Mouse (Mus musculus): Measurements from ENCODE around the gene Snapc4. TPM values are rescaled to one million over a fixed set of nuclear protein-coding genes. Genes with fewer than 3 reads are reported as not detected.
"Not testable (repeated sequence)": the region's sequence is repeated elsewhere in the genome, so short reads cannot be mapped to it uniquely, and the experiment has no call there.

Snapc4 gene
- polyA plus RNA-seq, 1 experiment from 2014 or later, result 18.3 TPM

DNA sequence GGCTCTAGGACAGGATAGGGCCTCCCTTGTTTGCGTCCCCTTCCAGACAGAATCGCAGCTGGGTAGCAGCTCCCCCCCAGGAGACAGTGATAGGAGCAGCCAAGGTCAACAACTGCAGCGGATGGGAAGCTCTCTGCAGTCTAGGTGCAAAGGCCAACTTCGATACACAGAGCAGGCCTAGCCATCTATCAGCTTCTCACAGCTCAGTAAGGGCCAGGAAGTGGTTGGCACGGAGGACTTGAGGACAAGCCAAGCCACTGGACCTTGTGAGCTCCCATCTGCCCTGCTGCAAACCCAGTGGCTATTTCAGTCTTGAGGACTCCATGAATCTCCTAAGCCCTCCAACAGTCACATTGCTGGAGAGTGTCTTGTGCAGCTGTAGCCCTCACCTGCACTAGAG, 19.2 kb upstream of the Snapc4 start:
- no peak overlapping the region for H3K27ac ChIP-seq (replicated peaks in 1 of 2; ENCODE audit: control insufficient read depth in 1 of 2, insufficient read depth in 1 of 2, low read depth in 2 of 2, low read length in 2 of 2)
- H3K4me3 ChIP-seq (ENCODE audit: control insufficient read depth in 1 of 2, insufficient read depth in 1 of 2, low read depth in 1 of 2, low read length in 2 of 2), result no peak overlapping the region
- H3K9ac ChIP-seq (ENCODE audit: low read length), result no peak overlapping the region
- no peaks in the 10 kb centered on the region for H3K4me1 ChIP-seq (ENCODE audit: control insufficient read depth in 2 of 2, insufficient read depth in 2 of 2, low read length in 2 of 2)
- no peak for ATAC-seq (ENCODE audit: insufficient number of reproducible peaks, insufficient read depth, low FRiP score, low read depth)
- H3K36me3 ChIP-seq (ENCODE audit: control insufficient read depth, insufficient read depth, low read length), result peaks cover 76% of the 10 kb centered on the region
- H3K9me3 ChIP-seq (ENCODE audit: control insufficient read depth, low read length), result no peaks in the 10 kb centered on the region
- no peak overlapping the region for H3K4me2 ChIP-seq (ENCODE audit: low read length)
- 68% methylated on average over 5 of the region's 5 CpGs for WGBS
- no peaks in the 10 kb centered on the region for H3K27me3 ChIP-seq (ENCODE audit: control insufficient read depth, insufficient read depth, low read length)

DNA sequence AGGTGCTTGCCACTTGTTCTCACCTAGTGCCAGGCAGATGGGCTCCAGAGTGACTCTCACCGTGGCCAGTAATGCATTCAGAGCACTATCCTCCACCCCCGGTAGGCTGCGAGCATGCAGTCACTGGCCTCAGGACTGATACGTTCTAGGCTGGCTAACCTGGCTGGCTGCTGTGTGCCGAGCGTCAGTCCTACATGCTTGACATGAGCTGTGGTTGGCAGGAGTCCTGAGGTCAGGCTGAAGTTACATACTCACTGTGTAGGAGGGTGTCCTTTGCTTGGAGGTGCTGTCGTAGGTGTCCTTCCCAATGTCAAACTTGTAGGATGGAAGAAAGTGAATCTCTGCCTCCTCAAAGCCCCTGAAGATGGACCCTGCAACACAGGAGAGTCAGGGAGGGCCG, 18.5 kb upstream of the Snapc4 start:
- ATAC-seq (ENCODE audit: insufficient number of reproducible peaks, insufficient read depth, low FRiP score, low read depth), result no peak
- 81% methylated on average over 8 of the region's 8 CpGs for WGBS
- H3K27me3 ChIP-seq (ENCODE audit: control insufficient read depth, insufficient read depth, low read length), result no peaks in the 10 kb centered on the region
- no peak overlapping the region for H3K9ac ChIP-seq (ENCODE audit: low read length)
- no peaks in the 10 kb centered on the region for H3K4me1 ChIP-seq (ENCODE audit: control insufficient read depth in 2 of 2, insufficient read depth in 2 of 2, low read length in 2 of 2)
- H3K4me3 ChIP-seq (ENCODE audit: control insufficient read depth in 1 of 2, insufficient read depth in 1 of 2, low read depth in 1 of 2, low read length in 2 of 2), result no peak overlapping the region
- H3K36me3 ChIP-seq (ENCODE audit: control insufficient read depth, insufficient read depth, low read length), result peaks cover 83% of the 10 kb centered on the region
- no peaks in the 10 kb centered on the region for H3K9me3 ChIP-seq (ENCODE audit: control insufficient read depth, low read length)
- no peak overlapping the region for H3K4me2 ChIP-seq (ENCODE audit: low read length)
- H3K27ac ChIP-seq (replicated peaks in 1 of 2; ENCODE audit: control insufficient read depth in 1 of 2, insufficient read depth in 1 of 2, low read depth in 2 of 2, low read length in 2 of 2), result no peak overlapping the region

GRCm38 (mm10) chr2:26391617-26392016, 11.2 kb upstream of the Snapc4 start:
- H3K4me1 ChIP-seq (ENCODE audit: control insufficient read depth in 2 of 2, insufficient read depth in 2 of 2, low read length in 2 of 2), result peaks cover 5 to 15% of the 10 kb centered on the region in 2 experiments
- peaks cover 75% of the 10 kb centered on the region for H3K36me3 ChIP-seq (ENCODE audit: control insufficient read depth, insufficient read depth, low read length)
- no peak for ATAC-seq (ENCODE audit: insufficient number of reproducible peaks, insufficient read depth, low FRiP score, low read depth)
- H3K27ac ChIP-seq (replicated peaks in 1 of 2; ENCODE audit: control insufficient read depth in 1 of 2, insufficient read depth in 1 of 2, low read depth in 2 of 2, low read length in 2 of 2), result no peak overlapping the region
- no peaks in the 10 kb centered on the region for H3K9me3 ChIP-seq (ENCODE audit: control insufficient read depth, low read length)
- H3K9ac ChIP-seq (ENCODE audit: low read length), result no peak overlapping the region
- 89% methylated on average over 6 of the region's 6 CpGs for WGBS
- H3K4me2 ChIP-seq (ENCODE audit: low read length), result no peak overlapping the region
- H3K27me3 ChIP-seq (ENCODE audit: control insufficient read depth, insufficient read depth, low read length), result no peaks in the 10 kb centered on the region
- no peak overlapping the region for H3K4me3 ChIP-seq (ENCODE audit: control insufficient read depth in 1 of 2, insufficient read depth in 1 of 2, low read depth in 1 of 2, low read length in 2 of 2)

DNA sequence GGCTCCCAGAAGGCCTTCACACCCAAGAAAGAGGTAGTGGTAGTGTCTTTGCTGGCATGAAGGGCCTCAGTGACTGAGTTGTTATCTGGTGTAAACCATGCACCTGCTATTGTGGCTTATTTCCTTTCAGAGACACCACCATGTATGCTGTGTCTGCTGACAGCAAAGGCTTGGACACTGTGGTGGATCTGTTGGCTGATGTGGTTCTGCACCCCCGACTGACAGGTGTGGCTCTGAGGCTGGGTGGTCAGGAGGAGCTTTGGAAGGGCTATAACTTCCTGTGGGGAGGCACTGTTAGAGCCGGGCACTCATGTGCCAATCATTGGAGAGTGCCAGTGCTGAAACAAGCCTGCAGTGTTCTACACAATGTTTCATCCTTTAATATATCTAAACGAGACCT, 10.5 kb upstream of the Snapc4 start:
- H3K4me1 ChIP-seq (ENCODE audit: control insufficient read depth in 2 of 2, insufficient read depth in 2 of 2, low read length in 2 of 2), result peaks cover 5 to 15% of the 10 kb centered on the region in 2 experiments
- H3K9me3 ChIP-seq (ENCODE audit: control insufficient read depth, low read length), result no peaks in the 10 kb centered on the region
- ATAC-seq (ENCODE audit: insufficient number of reproducible peaks, insufficient read depth, low FRiP score, low read depth), result no peak
- no peak overlapping the region for H3K4me3 ChIP-seq (ENCODE audit: control insufficient read depth in 1 of 2, insufficient read depth in 1 of 2, low read depth in 1 of 2, low read length in 2 of 2)
- peaks cover 75% of the 10 kb centered on the region for H3K36me3 ChIP-seq (ENCODE audit: control insufficient read depth, insufficient read depth, low read length)
- no peak overlapping the region for H3K9ac ChIP-seq (ENCODE audit: low read length)
- H3K27ac ChIP-seq (replicated peaks in 1 of 2; ENCODE audit: control insufficient read depth in 1 of 2, insufficient read depth in 1 of 2, low read depth in 2 of 2, low read length in 2 of 2), result no peak overlapping the region
- no peak overlapping the region for H3K4me2 ChIP-seq (ENCODE audit: low read length)
- 89% methylated on average over 3 of the region's 3 CpGs for WGBS
- H3K27me3 ChIP-seq (ENCODE audit: control insufficient read depth, insufficient read depth, low read length), result no peaks in the 10 kb centered on the region

GRCm38 (mm10) chr2:26389154-26389690, 8.8 kb upstream of the Snapc4 start, which contains the start of the genes Entr1 and Pmpca:
Gene Entr1, minus strand, starts transcription at chr2:26389316.
Gene Pmpca, plus strand, starts transcription at chr2:26389339.
- Histone ChIP-seq H3K4me2 (ENCODE audit: low read length) (peak within 1 kb of the TSS; percentile 90), H3K9me3 (ENCODE audit: control insufficient read depth, low read length) (no peaks in the 10 kb centered on the region), H3K27ac (replicated peaks in 1 of 2; ENCODE audit: control insufficient read depth in 1 of 2, insufficient read depth in 1 of 2, low read depth in 2 of 2, low read length in 2 of 2) (peak within 1 kb of the TSS; percentile 28 to 70; a peak in 3 of 4 replicates), H3K27me3 (ENCODE audit: control insufficient read depth, insufficient read depth, low read length) (no peaks in the 10 kb centered on the region), H3K4me3 (ENCODE audit: control insufficient read depth in 1 of 2, insufficient read depth in 1 of 2, low read depth in 1 of 2, low read length in 2 of 2) (peak within 1 kb of the TSS; percentile 94 to 97), H3K4me1 (ENCODE audit: control insufficient read depth in 2 of 2, insufficient read depth in 2 of 2, low read length in 2 of 2) (peaks cover 5 to 15% of the 10 kb centered on the region in 2 experiments), H3K36me3 (ENCODE audit: control insufficient read depth, insufficient read depth, low read length) (peaks cover 75% of the 10 kb centered on the region), H3K9ac (ENCODE audit: low read length) (peak within 1 kb of the TSS; percentile 96)
- peak; percentile 79 for ATAC-seq (ENCODE audit: insufficient number of reproducible peaks, insufficient read depth, low FRiP score, low read depth)
- WGBS, result under 1% methylated on average over 53 of the region's 60 CpGs

DNA sequence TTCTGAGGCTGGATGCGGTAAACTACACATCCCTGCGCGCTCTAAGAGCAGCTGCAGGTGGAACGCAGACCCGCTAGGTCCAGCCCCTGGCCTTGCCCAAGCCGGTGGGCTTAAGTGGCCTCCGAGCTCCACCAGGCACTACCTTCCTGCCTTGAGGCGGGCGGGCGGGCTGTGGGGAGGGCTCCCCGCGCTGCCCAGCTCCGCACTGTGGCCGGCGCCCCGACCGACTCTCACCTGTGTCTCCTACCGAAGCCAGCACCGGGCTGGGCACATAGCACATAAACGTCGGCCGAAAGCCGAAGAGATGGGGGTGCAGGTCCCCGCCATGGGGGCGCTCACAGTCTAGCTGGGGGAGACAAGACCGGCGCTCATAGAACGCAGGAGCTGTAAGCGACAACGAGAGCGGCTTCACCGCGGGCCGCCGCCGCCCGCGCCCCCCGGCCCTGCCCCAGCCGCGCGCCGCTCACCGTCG, 8.3 kb upstream of the Snapc4 start:
- Histone ChIP-seq H3K27ac (replicated peaks in 1 of 2; ENCODE audit: control insufficient read depth in 1 of 2, insufficient read depth in 1 of 2, low read depth in 2 of 2, low read length in 2 of 2) (peak overlapping the region in 1 of 2 experiments; percentile 70; a peak in 2 of 4 replicates), H3K4me3 (ENCODE audit: control insufficient read depth in 1 of 2, insufficient read depth in 1 of 2, low read depth in 1 of 2, low read length in 2 of 2) (peak overlapping the region; percentile 94 to 97), H3K36me3 (ENCODE audit: control insufficient read depth, insufficient read depth, low read length) (peaks cover 75% of the 10 kb centered on the region), H3K4me1 (ENCODE audit: control insufficient read depth in 2 of 2, insufficient read depth in 2 of 2, low read length in 2 of 2) (peaks cover 5 to 15% of the 10 kb centered on the region in 2 experiments), H3K4me2 (ENCODE audit: low read length) (peak overlapping the region; percentile 90), H3K9me3 (ENCODE audit: control insufficient read depth, low read length) (no peaks in the 10 kb centered on the region), H3K9ac (ENCODE audit: low read length) (peak overlapping the region; percentile 96), H3K27me3 (ENCODE audit: control insufficient read depth, insufficient read depth, low read length) (no peaks in the 10 kb centered on the region)
- WGBS, result under 1% methylated on average over 35 of the region's 45 CpGs
- ATAC-seq (ENCODE audit: insufficient number of reproducible peaks, insufficient read depth, low FRiP score, low read depth), result peak; percentile 14; the same call in 1 of the 2 replicates

- H3K27ac ChIP-seq (replicated peaks in 1 of 2; ENCODE audit: control insufficient read depth in 1 of 2, insufficient read depth in 1 of 2, low read depth in 2 of 2, low read length in 2 of 2), result no peak overlapping the region
- H3K4me3 ChIP-seq (ENCODE audit: control insufficient read depth in 1 of 2, insufficient read depth in 1 of 2, low read depth in 1 of 2, low read length in 2 of 2), result no peak overlapping the region
- H3K4me2 ChIP-seq (ENCODE audit: low read length), result peak overlapping the region; percentile 90
- H3K36me3 ChIP-seq (ENCODE audit: control insufficient read depth, insufficient read depth, low read length), result peaks cover 75% of the 10 kb centered on the region
- peaks cover 5 to 15% of the 10 kb centered on the region in 2 experiments for H3K4me1 ChIP-seq (ENCODE audit: control insufficient read depth in 2 of 2, insufficient read depth in 2 of 2, low read length in 2 of 2)
- no peaks in the 10 kb centered on the region for H3K27me3 ChIP-seq (ENCODE audit: control insufficient read depth, insufficient read depth, low read length)
- H3K9ac ChIP-seq (ENCODE audit: low read length), result peak overlapping the region; percentile 96
- no peak for ATAC-seq (ENCODE audit: insufficient number of reproducible peaks, insufficient read depth, low FRiP score, low read depth)
- WGBS, result 80% methylated on average over 3 of the region's 3 CpGs
- no peaks in the 10 kb centered on the region for H3K9me3 ChIP-seq (ENCODE audit: control insufficient read depth, low read length)
These were observed 7.3 kb upstream of the Snapc4 start for GRCm38 (mm10) chr2:26387713-26388112.

DNA sequence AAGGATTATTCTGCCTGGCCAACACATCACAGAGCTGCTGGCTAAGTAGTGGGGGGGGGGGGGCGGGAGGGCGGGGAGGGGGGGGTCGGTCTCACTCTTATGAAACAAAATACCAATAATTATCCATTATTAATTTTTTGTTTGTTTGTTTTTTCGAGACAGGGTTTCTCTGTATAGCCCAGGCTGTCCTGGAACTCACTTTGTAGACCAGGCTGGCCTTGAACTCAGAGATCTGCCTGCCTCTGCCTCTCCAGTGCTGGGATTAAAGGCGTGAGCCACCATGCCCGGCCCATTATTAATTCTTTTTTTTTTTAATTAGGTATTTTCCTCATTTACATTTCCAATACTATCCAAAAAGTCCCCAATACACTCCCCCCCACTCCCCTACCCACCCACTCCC, 418 bp upstream of the Snapc4 start:
- peaks cover 69% of the 10 kb centered on the region for H3K36me3 ChIP-seq (ENCODE audit: control insufficient read depth, insufficient read depth, low read length)
- 28% methylated on average over 6 of the region's 6 CpGs for WGBS
- ATAC-seq (ENCODE audit: insufficient number of reproducible peaks, insufficient read depth, low FRiP score, low read depth); H3K9me3 ChIP-seq (ENCODE audit: control insufficient read depth, low read length); H3K4me1 ChIP-seq (ENCODE audit: control insufficient read depth in 2 of 2, insufficient read depth in 2 of 2, low read length in 2 of 2); H3K27me3 ChIP-seq (ENCODE audit: control insufficient read depth, insufficient read depth, low read length): not testable (repeated sequence)
- peak overlapping the region; percentile 82 for H3K9ac ChIP-seq (ENCODE audit: low read length)
- peak overlapping the region; percentile 89 for H3K4me2 ChIP-seq (ENCODE audit: low read length)
- H3K27ac ChIP-seq (replicated peaks in 1 of 2; ENCODE audit: control insufficient read depth in 1 of 2, insufficient read depth in 1 of 2, low read depth in 2 of 2, low read length in 2 of 2), result peak overlapping the region in 1 of 2 experiments; percentile 44; a peak in 2 of 4 replicates
- peak overlapping the region; percentile 61 to 80 for H3K4me3 ChIP-seq (ENCODE audit: control insufficient read depth in 1 of 2, insufficient read depth in 1 of 2, low read depth in 1 of 2, low read length in 2 of 2)
